Mouse (Mus musculus) neutrophil, adult 65 days (primary cell): ENCODE results near the gene Sept11. TPM values are rescaled to one million over a fixed set of nuclear protein-coding genes. Genes with fewer than 3 reads are reported as not detected.

Experiments used
- total RNA-seq: library from RNA; stranded (reverse); gene quantifications from 2 replicates; pipeline ENCODE4 v1.2.4, GENCODE M21; 2023

Gene Sept11
- 30.3 and 31.3 TPM in 2 replicates for total RNA-seq

GRCm38 (mm10) chr5:93092857-93093622 lies at the start of gene Sept11:
Gene Sept11 (plus strand): TSS chr5:93093437.

GRCm38 (mm10) chr5:93044584-93045370 lies 48.5 kb upstream of the Sept11 start, which contains the start of gene Sowahb:
Gene Sowahb (minus strand): TSS chr5:93045022.

GRCm38 (mm10) chr5:93206109-93207005 lies 113.1 kb downstream of the Sept11 start, which contains the start of the genes Ccni and 2010109A12Rik:
Gene Ccni (minus strand): TSS chr5:93206495.
Gene 2010109A12Rik (plus strand): TSS chr5:93206518.

Other genes with a start within 250 kb of the Sept11 start
- gene Sowahb, start 48.4 kb upstream of the Sept11 start, total RNA-seq = not detected in 2 replicates
- gene Ccni, start 113.1 kb downstream of the Sept11 start, total RNA-seq = 167 and 198 TPM in 2 replicates
- gene 2010109A12Rik, start 113.1 kb downstream of the Sept11 start, total RNA-seq = 0.91 and 1.3 TPM in 2 replicates
- 122 and 175 TPM in 2 replicates for gene Ccng2, start 173.8 kb downstream of the Sept11 start, total RNA-seq